Mouse (Mus musculus): ENCODE data around the gene Gm4303.
"Not testable (repeated sequence)": the region's sequence is repeated elsewhere in the genome, so short reads cannot be mapped to it uniquely, and the experiment has no call there.

The Gm4303 gene

GRCm38 (mm10) chr10:100345672-100346071, at the start of gene Gm4303:
TSS of gene Gm4303 (plus strand) at chr10:100345972.
- not testable (repeated sequence) for DNase-seq (ENCODE audit: low spot score)

- DNase-seq (ENCODE audit: low spot score) = no peak
These were observed 49.7 kb upstream of the Gm4303 start for GRCm38 (mm10) chr10:100296105-100296504.

- DNase-seq (ENCODE audit: low spot score) = not testable (repeated sequence)
These were observed 45.7 kb upstream of the Gm4303 start for GRCm38 (mm10) chr10:100300106-100300505.

- DNase-seq (ENCODE audit: low spot score) = not testable (repeated sequence)
These were observed 10.4 kb upstream of the Gm4303 start, which contains the start of gene Gm4301 for GRCm38 (mm10) chr10:100335376-100335775. TSS of gene Gm4301 (plus strand) at chr10:100335676.

- DNase-seq (ENCODE audit: low spot score) = not testable (repeated sequence)
These were observed 5.2 kb upstream of the Gm4303 start, which contains the start of gene Gm4302 for GRCm38 (mm10) chr10:100340536-100340935. TSS of gene Gm4302 (plus strand) at chr10:100340836.

GRCm38 (mm10) chr10:100350793-100351192, 5.0 kb downstream of the Gm4303 start, which contains the start of gene Gm4305:
TSS of gene Gm4305 (plus strand) at chr10:100351093.
- DNase-seq (ENCODE audit: low spot score) = not testable (repeated sequence)

GRCm38 (mm10) chr10:100356841-100357240, 11.1 kb downstream of the Gm4303 start:
- DNase-seq (ENCODE audit: low spot score) = not testable (repeated sequence)

GRCm38 (mm10) chr10:100361038-100361437, 15.3 kb downstream of the Gm4303 start, which contains the start of gene Gm4307:
TSS of gene Gm4307 (plus strand) at chr10:100361338.
- not testable (repeated sequence) for DNase-seq (ENCODE audit: low spot score)

GRCm38 (mm10) chr10:100382460-100382859, 36.7 kb downstream of the Gm4303 start, which contains the start of gene Gm4312:
TSS of gene Gm4312 (minus strand) at chr10:100382560.
- not testable (repeated sequence) for DNase-seq (ENCODE audit: low spot score)
